Mouse (Mus musculus): Measurements from ENCODE around the gene Selenok. TPM values are rescaled to one million over a fixed set of nuclear protein-coding genes. Genes with fewer than 3 reads are reported as not detected.

Gene Selenok
- total RNA-seq, 2 experiments from 2014 or later, result 74.9 to 96.6 TPM

GRCm38 (mm10) chr14:29994976-29995375 lies 26.9 kb downstream of the Selenok start:
- no peak for DNase-seq (ENCODE audit: low spot score)

- no peak for DNase-seq (ENCODE audit: low spot score)
These were observed 28.1 kb downstream of the Selenok start for GRCm38 (mm10) chr14:29996000-29996751.

GRCm38 (mm10) chr14:29997345-29997744 lies 29.2 kb downstream of the Selenok start:
- DNase-seq (ENCODE audit: low spot score), result no peak

- no peak for DNase-seq (ENCODE audit: low spot score)
These were observed 30.8 kb downstream of the Selenok start for GRCm38 (mm10) chr14:29998747-29999474.

GRCm38 (mm10) chr14:29999475-29999811 lies 31.3 kb downstream of the Selenok start:
- no peak for DNase-seq (ENCODE audit: low spot score)

GRCm38 (mm10) chr14:30008733-30009575 lies 40.8 kb downstream of the Selenok start, which contains the start of the genes Il17rb and Chdh:
Il17rb (minus strand) TSS chr14:30008896.
Chdh (plus strand) TSS chr14:30009023.
- DNase-seq (ENCODE audit: low spot score), result peak; percentile 27

GRCm38 (mm10) chr14:30009864-30010560 lies 41.9 kb downstream of the Selenok start:
- DNase-seq (ENCODE audit: low spot score), result peak; percentile 24

- no peak for DNase-seq (ENCODE audit: low spot score)
These were observed 43.9 kb downstream of the Selenok start for GRCm38 (mm10) chr14:30011886-30012560.

GRCm38 (mm10) chr14:30014487-30014886 lies 46.4 kb downstream of the Selenok start:
- no peak for DNase-seq (ENCODE audit: low spot score)

- DNase-seq (ENCODE audit: low spot score), result no peak
These were observed 46.9 kb downstream of the Selenok start for GRCm38 (mm10) chr14:30015008-30015407.

- DNase-seq (ENCODE audit: low spot score), result no peak
These were observed 48.6 kb downstream of the Selenok start for GRCm38 (mm10) chr14:30016666-30017065.

GRCm38 (mm10) chr14:30017794-30018462 lies 49.8 kb downstream of the Selenok start:
- no peak for DNase-seq (ENCODE audit: low spot score)

- DNase-seq (ENCODE audit: low spot score), result no peak
These were observed 50.3 kb downstream of the Selenok start for GRCm38 (mm10) chr14:30018463-30018801.

GRCm38 (mm10) chr14:30018846-30019245 lies 50.7 kb downstream of the Selenok start:
- no peak for DNase-seq (ENCODE audit: low spot score)

- DNase-seq (ENCODE audit: low spot score), result no peak
These were observed 51.3 kb downstream of the Selenok start for GRCm38 (mm10) chr14:30019375-30019774.

- no peak for DNase-seq (ENCODE audit: low spot score)
These were observed 51.9 kb downstream of the Selenok start for GRCm38 (mm10) chr14:30019792-30020575.

GRCm38 (mm10) chr14:30022471-30022870 lies 54.4 kb downstream of the Selenok start:
- DNase-seq (ENCODE audit: low spot score), result no peak

GRCm38 (mm10) chr14:30024387-30024786 lies 56.3 kb downstream of the Selenok start:
- DNase-seq (ENCODE audit: low spot score), result no peak

Data from gastrocnemius, adult 18-20 months (tissue).